Mouse (Mus musculus) lung, postnatal 14 days (tissue): Measurements from ENCODE around the gene Svs5.
A peak's percentile ranks its signal among the peaks of the same experiment; 100 is the strongest.
"Not testable (repeated sequence)": the region's sequence is repeated elsewhere in the genome, so short reads cannot be mapped to it uniquely, and the experiment has no call there.

Experiments
- DNase-seq: peaks from one replicate; pipeline ENCODE4 v3.0.0; 2021

The Svs5 gene

DNA sequence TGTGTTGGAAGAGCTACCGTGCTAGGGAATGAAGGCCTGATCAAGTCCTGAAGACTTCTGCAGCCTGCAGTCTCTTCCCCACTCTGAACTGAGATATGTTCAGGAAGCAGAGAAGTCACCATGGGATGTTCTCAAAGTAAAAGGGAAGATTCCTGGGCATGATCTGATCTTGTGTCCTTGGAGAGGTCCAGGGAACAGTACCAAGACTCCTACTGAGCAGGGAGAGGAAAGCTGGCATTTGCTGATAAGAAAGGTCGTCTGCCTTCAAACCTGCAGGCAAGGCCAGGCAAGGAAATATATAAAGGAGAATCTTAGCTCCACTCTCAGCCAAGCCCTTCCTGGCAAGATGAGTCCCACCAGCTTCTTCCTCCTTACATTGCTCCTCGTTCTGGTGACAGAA, at the start of gene Svs5:
Svs5 (plus strand) TSS at position 301 of the 400 bp plus-strand sequence.
- not testable (repeated sequence) for DNase-seq

DNA sequence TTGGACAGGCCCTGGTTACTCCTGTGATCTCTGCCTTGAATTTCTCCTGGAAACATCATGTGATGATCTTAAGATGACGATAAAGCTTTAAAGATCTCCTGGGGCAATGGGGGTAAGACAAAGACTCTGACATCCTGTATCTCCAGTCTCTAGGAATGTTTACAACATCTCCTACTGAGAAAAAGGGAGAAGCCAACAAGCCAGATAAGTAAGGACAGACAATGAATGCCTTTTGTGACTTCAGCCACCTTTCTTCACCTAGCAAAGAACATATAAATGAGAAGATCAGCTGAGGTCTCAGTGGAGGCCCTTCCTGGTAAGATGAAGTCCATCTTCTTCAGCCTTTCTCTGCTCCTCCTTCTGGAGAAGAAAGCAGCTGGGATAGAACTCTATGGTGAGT, 43.6 kb upstream of the Svs5 start, which contains the start of gene Svs3a:
Svs3a (plus strand) TSS at position 301 of the 400 bp plus-strand sequence.
- DNase-seq = not testable (repeated sequence)

DNA sequence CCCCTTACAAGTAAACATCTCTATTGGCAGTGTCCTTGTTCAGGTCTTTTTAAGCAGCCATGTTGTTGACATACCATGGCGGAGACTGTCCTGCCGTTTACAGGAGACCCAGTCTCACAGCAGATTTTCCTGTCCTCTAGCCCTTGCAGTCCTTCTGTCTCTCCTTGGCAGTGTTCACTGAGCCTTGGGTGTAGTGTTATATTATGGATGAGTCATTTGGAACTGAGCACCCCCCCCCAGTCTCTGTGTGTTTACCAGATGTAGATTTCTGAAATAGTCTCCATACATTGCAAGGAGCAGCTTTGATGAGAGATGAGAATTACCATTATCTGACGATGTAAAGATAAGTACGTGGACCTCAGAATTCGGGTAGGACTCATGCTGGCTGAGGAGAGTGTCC, 19.9 kb upstream of the Svs5 start:
- no peak for DNase-seq

- not testable (repeated sequence) for DNase-seq
Observed at GRCm38 (mm10) chr2:164315460-164315859, 17.1 kb upstream of the Svs5 start.

DNA sequence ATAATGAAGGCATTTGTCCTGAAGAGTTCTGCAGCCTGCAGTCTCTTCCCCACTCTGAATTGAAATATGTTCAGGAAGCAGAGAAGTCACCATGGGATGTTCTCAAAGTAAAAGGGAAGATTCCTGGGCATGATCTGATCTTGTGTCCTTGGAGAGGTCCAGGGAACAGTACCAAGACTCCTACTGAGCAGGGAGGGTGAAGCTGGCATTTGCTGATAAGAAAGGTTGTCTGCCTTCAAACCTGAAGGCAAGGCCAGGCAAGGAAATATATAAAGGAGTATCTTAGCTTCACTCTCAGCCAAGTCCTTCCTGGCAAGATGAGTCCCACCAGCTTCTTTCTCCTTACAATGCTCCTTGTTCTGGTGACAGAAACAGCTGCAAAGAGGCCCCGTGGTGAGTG, 16.1 kb upstream of the Svs5 start, which contains the start of gene Svs6:
Svs6 (plus strand) TSS at position 301 of the 400 bp plus-strand sequence.
- DNase-seq = not testable (repeated sequence)

DNA sequence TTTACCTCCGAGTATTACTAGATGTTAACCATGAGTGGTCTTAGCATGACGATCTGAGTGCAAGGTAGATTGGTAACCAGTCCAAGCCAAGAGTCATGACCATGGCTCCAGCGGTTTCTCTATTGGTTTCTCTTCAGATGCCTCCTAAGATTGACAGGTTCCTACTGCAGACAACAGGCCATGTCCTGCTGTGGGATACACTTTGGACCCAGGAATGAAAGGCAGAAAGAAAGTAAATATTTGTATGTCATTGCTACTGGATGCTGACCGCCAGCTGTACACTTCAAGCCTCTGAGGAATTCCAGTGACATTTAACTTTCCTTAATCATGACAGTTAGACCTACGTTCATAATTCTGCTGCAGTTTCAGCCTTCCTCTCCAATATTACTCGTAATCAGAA, 11.6 kb upstream of the Svs5 start:
- DNase-seq = no peak

- DNase-seq = not testable (repeated sequence)
Observed at GRCm38 (mm10) chr2:164343732-164344131, 11.2 kb downstream of the Svs5 start.

DNA sequence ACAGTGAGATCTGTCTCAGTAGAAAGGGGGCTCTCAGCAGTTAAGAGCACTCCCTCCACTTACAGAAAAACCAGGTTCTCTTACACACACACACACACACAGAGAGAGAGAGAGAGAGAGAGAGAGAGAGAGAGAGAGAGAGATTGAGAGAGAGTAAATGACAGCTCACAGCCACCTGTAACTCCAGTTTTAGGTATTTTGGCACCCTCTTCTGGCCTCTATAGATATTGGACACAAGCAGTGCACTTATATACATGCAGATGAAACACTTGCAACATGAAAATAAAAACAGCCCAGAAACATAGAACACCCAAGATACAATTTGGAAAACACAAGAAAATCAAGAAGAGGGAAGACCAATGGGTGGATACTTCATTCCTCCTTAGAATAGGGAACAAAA, 15.2 kb downstream of the Svs5 start:
- not testable (repeated sequence) for DNase-seq

- DNase-seq = peak; percentile 45
Observed at GRCm38 (mm10) chr2:164348980-164349379, 16.4 kb downstream of the Svs5 start.

DNA sequence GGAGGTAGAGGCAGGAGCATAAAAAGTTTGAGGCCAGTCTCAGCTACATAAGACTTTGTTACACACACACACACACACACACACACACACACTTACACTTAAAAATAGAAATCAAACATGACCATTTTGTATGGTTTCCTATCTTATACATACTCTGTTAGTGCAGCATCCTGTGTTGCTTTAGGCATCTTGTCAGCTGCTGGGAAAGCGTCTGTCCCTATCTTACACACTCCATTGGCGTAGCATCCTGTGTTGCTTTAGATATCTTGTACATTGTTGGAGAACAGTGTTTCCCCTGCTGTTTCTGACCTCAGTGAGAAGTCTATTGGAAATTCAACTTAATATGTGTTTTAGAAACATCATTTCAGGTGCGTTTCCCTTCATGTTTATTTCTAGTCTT, 20.2 kb downstream of the Svs5 start:
- DNase-seq = no peak

DNA sequence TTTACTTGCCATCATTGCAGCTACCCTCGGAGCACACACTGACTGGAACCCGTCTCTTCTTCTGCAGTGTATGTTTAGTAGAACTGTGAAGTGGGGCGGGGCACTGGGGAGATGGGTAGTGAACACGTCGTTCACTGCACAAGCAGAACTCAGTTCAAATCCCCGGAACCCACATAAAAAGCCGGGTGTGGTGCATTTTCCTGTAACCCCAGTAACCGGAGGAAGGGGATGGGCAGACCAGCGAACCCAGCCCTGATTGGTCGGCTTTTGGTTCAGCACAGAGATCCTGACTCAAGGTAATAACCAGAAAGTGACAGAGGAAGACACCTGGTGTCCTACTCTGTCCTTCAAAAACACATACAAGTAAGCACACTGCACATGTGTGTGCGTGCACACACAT, 20.8 kb downstream of the Svs5 start:
- DNase-seq = no peak

DNA sequence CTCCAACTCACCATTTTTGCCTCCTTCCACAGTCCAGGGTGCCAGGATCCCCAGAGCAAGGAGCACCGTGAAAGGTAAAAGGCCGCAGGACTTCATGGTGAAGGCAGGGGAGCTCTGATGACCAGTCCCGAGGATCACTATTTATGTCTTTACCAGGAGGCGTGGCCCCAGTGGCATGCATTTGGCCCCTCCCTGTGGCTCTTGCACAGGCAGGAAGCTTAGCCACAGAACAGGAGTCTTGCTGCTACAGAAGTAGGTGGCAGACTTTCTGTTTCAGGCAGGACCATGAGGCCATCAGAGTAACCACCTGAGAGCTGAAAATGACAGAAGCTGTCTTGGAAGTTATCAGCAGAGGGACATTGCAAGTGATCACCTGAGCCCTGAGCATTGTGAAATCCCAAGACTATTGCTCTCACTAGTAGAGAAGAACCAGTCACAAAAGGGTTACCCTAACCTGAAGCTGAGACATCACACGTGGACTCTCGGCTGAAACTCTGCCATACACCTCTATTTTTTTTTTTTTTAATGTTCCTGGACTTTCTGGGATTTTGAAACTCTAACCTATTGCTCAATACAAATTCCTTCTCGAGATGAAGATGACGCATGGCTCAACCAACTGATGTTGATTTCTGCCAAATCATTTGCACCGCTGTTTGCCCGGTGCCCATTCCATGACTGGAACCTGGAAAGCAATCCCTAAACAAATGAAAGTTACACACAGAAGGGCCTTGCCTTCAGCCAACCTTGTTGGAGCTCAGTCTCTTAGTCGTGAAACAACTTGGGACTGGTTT, 23.8 kb downstream of the Svs5 start:
- no peak for DNase-seq

- DNase-seq = peak; percentile 13
Observed at GRCm38 (mm10) chr2:164358373-164358772, 25.8 kb downstream of the Svs5 start.

- no peak for DNase-seq
Observed at GRCm38 (mm10) chr2:164359031-164359430, 26.5 kb downstream of the Svs5 start.

DNA sequence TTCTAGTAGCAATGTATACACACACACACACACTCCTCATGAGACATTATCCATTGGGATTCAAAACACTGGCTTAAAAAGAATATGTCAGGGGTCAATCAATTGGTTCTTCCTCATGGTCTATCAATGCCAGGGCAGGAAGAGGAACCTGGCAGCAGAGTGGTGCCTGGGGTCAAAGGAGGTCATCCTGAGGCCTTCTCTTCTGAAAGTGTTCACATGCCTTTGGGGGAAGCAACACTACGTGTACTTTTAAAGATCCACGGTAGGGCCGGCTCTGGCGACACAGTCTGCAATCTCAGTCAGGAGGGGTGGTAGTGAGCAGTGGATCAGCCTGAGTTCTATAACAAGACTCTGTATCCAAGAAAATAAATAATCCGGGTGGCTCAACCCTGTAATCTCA, 27.1 kb downstream of the Svs5 start:
- DNase-seq = no peak

DNA sequence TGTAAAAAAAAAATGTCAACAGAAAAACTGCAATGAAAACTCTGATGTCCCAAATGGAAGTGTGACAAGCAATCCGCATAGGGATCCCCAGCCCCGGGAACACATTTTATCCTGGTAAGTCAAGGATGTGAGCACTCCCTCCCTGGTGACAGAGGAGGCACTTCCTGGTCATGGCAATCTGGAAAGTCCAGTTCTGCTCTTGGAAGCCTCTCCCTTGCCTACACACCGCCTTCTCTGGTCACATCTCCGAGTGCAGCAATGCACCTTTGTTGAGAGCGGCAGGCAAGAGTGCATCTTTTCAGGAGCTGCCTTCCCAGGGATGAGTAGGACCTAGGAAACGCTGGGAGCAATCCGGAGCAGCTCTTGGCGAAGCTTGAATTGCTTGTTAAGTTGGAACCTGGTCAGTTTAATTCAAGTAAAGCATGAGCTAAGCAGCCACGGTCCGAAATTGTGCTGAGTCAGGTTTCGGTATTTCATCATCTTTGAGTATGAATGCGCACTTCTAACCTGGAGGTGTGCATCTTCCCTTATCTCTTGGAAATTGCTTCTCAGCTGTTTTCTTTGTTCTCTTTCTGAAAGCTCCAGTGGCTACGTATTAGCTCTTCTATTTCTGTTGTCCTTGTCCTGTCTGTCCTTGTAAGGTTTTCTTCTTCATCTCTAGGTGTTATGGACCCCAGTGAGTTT, 28.6 kb downstream of the Svs5 start:
- no peak for DNase-seq

DNA sequence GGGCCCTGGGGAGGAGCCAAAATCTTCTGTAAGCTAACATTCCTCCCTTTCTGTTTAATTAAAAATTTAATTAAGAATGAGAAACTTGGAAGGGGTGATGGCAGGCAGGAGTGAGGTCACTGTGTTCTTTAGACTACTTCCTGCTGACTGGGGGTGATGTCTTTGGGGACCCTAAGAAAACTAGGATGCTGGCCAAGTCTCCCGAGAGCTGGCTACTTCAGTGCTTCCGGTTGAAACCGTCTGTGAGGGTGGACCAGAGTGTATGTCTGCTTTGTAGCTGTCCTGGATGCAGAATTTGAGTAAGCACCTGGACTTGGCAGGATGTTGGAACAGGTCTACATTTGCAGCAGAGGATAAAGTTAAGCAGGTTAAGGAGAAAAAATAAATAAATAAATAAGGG, 34.4 kb downstream of the Svs5 start:
- no peak for DNase-seq

DNA sequence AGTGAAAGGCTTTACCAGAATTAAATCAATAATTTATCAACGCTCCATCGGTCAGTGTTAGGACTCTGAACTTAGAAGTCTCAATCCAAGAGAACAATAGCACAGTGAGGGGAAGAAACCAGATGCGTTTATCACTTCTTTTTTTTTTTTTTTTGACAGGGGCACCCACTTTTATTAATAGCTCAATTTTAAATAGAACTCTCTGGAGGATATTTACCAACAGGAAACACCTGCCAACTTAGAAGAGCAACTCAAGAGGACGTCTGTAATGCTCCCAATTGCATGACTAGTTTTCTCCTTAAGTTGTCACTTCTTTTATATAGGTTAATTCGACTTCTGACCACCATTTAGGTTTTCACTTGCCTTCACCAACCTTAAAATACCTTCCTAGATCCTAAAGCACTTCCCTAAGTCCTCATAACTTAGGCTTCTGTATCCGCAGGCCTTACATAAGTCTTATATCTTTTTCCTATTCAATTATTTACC, 36.1 kb downstream of the Svs5 start:
- DNase-seq = no peak

DNA sequence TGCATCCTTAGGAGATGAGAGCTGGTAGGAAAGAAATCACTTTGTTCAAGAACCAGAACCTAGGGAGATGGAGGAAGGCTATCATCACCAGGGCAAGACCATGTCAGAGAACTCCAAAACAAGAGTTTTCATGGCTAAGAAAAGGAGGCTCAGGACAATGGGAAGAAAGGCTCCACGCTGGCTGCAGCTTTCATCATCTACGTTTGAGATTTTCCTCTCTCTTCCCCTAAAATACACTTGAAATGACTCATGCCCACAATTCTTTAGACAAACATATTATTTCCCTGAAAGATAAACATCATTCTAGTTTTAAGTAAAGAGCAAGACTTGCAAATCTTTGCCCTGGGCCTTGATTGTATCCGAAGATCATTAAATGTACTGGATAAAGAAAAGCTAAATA, 38.8 kb downstream of the Svs5 start:
- no peak for DNase-seq

DNA sequence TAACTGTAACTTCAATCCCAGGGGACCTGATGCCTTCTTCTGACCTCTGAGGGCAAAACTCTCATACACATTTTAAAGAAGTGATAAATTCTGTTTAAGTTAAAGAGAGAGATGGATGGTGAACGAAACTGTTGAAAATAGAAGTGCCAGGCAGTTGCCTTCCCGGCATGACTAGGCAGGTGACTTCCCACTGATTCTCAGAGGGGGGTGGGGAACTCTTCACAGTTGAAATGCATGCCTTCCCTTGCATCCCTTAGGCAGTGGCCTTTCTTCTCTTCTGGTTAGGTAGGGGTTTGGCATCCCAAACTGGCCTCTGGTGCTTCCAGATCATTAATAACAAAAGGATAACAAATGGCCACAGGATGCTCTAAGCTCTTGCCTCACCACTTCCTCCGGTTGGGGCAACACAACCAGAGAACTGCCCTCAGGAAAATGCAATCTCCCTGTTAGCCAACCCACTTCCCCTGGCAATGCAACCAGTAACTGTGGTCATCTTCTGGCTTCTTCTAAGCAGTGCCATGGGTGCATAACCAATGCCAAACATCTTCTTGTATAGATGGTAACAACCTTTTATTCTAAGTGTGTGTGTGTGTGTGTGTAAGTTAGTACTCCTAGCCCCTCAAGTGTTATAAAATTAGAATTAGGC, 40.0 kb downstream of the Svs5 start:
- DNase-seq = no peak

- DNase-seq = peak; percentile 12
Observed at GRCm38 (mm10) chr2:164373187-164373586, 40.6 kb downstream of the Svs5 start.

DNA sequence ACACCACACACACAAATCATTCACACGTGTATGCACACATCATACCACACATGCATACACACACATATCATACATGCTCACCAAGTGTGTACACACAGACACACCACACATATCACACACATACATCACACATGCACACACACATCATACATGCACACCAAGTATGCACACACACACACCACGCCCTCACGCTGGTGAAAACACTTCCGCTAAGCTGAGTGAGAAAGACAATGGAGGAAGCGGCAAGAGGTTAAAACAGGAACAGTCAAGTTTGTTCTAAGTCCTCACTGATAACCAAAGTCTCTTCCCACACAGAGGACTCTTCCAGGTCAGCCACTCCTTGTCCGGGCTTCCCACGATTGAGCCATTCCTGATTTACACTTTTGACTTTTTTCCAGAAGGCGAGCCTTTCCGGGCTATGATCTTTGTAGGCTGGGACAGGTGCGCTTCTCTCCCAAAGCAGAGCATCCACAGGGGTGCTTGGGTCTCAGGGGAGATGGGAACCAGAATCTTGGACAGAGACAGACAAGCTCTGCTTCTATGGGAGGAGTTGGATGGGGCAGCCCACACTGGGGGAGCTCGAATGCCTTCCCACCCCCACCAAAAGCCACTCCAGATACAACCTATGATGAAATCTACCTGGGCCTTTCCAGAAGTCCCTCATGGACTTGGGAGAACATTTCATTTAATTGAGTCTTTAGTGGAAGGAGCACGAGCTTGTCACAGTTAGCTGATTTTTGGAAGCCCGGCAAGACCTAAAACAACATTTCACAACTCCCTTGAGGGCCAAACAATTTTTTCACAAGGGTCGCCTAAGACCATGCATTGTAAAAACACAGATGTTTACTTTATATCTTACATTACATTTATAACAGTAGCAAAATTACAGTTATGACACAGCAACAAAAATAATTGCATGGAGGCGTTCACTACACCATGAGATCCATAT, 45.2 kb downstream of the Svs5 start:
- DNase-seq = no peak
